Mouse (Mus musculus): ENCODE measurements around the gene Tcf7l1. TPM values are rescaled to one million over a fixed set of nuclear protein-coding genes. Genes with fewer than 3 reads are reported as not detected.

Tcf7l1 gene
- total RNA-seq, 1 experiment from 2014 or later = not detected

DNA sequence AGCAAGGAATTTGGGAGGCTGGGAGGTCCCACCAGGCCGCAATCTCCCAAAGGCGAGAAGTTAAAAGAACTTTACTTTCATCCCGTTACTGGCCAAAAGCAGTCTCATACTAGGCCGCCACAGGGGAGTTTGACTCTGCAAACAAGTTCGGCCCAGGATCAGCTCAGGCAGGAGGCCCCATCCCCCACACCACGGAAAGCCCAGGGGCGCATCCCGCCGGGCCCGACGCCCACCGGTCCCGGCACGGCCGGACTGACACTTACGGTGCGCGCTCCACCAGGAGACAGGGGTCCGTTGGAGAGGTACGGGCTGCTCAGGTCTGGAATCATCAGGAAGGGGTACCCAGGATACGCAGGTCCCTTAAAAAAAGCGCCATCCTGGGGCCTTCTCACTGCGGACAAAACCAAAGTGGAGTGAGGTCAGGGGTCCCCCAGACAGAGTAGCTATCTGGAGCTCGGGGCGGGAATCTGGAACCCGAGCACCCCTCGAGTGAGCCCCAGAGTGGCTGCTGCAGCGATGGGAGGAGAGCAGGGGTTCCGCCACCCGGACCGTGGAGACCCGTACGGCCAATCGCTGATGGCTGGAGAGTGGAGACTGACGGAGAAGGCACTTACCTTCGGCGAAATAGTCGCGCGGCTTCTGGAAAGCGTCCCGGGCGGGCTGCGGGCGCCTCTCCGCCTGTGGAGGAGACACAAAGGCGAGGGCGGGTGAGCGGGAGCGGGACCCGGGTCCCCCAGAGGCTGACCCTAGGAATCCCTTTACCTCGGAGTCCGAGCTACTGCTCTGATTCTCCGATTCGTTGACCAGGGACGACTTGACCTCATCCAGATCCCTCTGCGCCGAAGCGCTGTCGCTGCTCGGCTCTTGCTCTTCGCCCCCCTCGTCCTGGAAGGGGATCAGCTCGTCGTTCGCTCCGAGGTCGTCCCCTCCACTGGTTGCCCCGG lies 834 bp downstream of the Tcf7l1 start:
- peak; percentile 27 for ATAC-seq (replicated peaks; ENCODE audit: low read depth, poor library complexity, severe bottlenecking)

DNA sequence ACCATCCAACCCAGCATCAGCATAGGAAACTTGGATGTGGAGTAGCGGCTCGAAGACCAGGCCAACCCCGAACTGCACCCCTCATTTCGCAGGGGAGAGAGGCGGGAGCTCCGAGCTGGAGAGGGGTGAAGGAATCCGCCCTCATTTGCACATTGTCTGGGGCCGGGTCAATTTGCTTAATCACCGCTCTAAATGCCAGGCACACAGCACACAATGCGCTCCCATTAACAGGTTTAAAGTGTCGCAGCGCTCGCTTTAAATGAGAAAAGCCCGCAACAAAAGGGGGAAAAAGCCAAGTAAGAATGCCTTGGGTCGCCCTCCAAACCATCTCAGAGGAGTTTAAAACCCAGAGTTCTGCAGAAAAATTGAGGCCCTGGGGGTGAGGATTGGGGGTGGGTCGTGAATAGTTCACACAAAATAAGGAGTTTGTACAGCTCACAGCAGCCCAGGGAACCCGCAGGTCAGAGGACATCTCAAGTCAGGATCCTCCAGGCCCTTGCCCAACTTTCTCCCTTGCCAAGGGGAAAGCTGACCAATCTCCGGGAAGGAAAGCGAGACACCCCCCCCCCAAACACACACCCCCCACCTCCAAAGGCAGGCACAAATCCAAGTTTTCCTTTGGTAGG lies 1.6 kb downstream of the Tcf7l1 start:
- ATAC-seq (replicated peaks; ENCODE audit: low read depth, poor library complexity, severe bottlenecking) = no peak

DNA sequence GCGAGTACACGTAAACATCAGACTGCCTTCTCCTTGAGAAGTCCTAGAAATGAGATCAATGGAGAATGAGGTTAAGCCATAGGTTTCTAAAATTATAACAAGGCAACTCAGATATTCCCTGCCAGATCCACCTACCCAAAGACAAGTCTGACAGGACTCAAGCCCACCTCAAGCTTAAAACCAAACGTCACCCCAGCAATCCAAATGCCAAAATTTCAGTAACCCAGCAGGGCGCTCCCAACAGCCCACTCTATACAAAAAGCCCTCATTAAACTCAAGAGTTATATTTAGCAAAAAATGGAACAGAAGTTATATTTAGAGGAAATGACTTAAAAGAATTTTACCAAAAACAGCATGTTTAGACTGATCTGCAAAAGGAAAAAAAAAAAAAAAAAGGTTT lies 5.3 kb downstream of the Tcf7l1 start:
- ATAC-seq (replicated peaks; ENCODE audit: low read depth, poor library complexity, severe bottlenecking) = no peak

DNA sequence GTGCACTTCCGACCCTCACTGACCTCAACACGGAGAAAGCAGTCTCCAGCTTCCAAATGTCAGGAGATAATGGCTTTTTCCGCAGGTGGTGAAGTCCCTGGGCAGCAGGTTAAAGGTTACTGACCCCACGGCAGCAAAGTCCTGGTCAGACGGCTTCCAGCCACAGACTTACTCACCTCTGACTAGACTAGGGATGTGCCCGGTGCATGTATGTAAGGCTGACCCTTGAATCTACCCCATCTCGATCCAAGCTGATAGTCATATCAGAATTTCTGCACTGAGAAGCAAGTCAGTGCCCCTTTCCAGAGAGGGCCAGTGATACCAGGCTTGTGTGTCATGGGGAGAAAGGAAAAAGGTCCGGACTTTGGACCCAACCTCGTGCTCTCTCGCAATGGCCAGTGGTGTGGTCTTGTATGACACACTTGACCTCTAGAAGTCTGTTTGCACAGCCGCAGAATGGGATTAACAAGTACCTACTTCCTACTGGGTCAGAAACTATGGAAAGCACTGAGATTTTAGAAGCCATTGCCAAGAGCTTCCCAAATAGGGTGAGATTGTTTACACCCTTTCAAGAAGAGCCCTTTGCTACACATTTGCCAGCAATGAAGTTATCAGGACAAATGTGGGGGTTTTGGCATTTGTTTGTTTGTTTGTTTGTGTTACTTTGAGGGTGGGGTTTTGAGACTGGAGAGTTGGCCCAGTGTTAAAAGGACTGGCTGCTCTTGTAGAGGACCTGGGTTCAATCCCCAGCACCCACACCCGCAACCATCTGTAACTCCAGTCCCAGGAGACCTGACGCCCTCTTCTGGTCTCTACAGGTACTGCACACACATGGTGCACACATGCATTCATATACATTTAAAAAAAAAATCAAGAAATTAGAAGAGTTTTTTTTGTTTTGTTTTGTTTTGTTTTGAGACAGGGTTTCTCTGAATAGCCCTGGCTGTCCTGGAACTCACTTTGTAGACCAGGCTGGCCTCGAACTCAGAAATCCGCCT lies 10.0 kb downstream of the Tcf7l1 start:
- no peak for ATAC-seq (replicated peaks; ENCODE audit: low read depth, poor library complexity, severe bottlenecking)

DNA sequence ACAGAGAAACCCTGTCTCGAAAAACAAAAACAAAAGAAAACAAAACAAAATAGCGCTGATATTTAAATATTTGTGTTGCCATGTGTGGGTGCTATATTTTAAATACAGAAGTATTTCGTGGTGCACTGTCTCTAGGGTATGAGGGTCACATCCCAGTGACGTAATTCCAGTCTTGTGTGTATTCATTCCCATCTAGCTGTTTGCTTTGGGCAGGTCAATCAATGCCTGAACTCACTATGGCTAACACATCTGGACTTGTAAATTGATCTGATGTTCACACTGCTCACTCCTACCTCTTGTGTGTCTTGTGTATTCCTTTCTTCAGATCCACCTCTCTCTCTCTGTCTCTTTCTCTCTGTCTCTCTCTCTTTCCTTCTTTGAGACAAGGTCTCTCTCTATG lies 11.8 kb downstream of the Tcf7l1 start:
- ATAC-seq (replicated peaks; ENCODE audit: low read depth, poor library complexity, severe bottlenecking) = no peak

DNA sequence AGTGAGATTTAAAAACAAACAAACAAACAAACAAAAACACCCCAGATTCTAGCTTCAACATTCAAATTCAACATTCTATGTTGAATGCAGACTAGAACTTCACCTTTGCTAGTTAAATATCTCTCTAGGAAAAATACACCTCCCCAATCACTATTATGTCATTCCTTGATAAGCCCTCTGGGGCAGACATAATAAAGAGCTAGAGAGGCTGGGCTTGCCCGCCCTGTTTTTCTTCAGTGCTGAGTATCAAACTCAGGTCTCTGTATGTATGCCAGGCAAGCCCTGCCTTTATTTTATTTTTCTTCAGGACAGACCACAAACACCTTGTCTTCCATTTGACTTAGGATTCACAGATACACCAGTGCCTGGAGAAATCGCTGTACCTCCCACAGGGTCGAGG lies 14.8 kb downstream of the Tcf7l1 start:
- no peak for ATAC-seq (replicated peaks; ENCODE audit: low read depth, poor library complexity, severe bottlenecking)

DNA sequence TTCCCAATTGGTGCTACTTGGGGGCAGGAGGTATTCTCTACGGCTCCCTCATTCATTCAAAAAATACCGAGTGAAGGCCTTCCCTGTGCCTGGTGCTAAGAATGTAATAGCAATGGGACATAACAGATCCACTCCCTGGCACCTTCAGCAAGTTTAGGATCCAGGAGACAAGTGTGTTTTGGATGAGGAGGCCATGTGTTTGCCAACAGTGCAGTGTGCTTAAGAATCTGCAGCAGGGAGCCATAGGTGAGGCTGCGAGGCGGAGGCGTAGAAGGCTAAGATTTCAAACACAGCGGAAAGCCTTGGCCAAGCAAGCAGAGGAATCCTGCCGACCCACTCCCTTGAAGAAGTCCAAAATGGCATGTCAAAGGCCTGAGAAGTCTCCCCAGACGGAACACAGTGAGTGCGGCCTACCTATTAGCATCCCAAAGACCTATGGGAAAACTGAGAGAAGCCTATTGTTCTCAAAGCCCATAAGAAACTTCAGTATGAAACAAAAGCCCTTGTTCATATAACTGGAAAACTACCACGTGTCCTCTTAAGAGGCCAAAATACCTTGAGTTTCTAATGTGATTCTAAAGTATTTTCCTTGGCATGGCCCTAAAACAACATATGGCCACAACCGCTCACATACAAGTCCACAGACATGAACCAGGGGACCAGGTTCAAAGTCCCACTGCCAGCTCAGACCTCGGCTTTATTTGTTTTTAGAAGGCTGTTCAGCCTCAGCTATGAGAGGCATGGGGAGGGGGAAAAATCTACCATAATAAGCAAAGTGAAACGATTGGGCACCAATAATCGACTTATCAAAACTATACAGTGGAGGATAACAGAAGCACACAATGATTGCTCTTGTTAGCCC lies 18.9 kb downstream of the Tcf7l1 start:
- no peak for ATAC-seq (replicated peaks; ENCODE audit: low read depth, poor library complexity, severe bottlenecking)

DNA sequence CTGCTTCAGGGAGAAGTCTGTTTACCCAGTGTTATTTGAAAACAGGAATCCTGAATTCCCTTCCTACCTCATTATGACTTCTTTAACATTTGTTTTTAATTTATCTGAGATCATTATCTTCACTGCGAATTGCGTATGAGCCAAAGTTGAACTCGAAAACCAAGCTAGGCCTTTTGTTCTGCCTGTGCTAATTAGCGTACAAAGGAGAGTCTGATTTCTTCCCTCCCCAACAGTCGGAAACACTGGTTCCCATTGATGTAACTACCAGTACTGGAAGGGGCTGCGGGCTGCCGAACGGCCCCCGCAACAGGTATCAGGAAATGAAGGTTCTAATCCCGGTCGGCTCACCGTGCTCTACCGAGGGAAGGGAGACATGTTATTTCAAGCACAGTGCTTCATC lies 19.7 kb downstream of the Tcf7l1 start:
- no peak for ATAC-seq (replicated peaks; ENCODE audit: low read depth, poor library complexity, severe bottlenecking)

DNA sequence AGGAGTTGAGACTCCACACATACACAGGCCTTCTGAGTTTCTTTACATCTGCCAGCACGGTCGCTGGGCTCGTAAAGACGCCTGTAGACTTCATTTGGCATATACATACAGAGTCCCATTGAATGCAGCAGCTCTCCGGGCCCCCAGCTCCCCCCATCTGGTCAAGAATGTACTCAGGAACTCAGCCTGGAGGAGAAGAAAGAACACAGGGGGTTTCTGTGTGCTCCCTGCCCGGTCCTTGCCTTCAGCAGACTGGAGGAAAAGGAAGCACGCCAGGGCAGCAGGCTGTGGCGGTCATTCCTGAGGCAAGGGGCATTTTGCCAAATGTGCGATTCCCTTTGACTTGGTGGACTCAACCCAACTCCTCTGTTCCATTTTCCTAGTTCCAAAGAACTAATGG lies 20.2 kb downstream of the Tcf7l1 start:
- ATAC-seq (replicated peaks; ENCODE audit: low read depth, poor library complexity, severe bottlenecking) = no peak

DNA sequence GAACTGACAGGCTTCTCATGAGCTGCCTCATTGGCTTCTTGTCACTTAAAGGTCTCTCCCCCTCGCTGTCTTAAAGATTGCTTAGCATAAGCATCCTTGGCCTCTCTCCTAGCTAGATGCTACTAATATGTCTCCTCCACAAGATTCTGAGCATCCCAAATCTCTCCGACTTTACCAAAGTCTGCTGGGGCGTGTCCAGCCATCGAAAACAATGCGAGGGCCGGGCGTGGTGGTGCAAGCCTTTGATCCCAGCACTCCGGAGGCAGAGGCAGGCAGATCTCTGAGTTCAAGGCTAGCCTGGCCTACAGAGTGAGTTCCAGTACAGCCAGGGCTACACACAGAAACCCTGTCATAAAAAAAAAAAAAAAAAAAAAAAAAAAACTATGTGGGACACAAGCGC lies 21.0 kb downstream of the Tcf7l1 start:
- ATAC-seq (replicated peaks; ENCODE audit: low read depth, poor library complexity, severe bottlenecking) = no peak

DNA sequence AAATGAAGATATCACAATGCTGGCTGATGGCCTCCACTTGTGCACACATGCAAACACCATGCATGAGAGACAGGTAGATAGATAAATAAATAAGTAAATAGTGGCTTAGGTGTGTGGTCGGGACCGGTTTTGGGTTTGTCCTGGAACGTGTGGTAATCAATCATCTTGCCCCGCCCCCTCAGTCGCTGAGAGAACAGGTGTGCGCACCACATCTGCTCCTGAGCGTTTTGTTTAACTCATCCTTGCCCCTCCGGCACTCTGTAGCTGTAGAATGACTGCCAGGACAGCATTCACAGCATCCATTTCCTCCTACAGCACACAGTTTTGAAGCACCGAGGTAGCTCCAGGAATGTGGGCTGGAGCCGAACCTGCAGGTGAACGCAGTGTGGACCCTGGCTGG lies 25.4 kb downstream of the Tcf7l1 start:
- ATAC-seq (replicated peaks; ENCODE audit: low read depth, poor library complexity, severe bottlenecking) = no peak

DNA sequence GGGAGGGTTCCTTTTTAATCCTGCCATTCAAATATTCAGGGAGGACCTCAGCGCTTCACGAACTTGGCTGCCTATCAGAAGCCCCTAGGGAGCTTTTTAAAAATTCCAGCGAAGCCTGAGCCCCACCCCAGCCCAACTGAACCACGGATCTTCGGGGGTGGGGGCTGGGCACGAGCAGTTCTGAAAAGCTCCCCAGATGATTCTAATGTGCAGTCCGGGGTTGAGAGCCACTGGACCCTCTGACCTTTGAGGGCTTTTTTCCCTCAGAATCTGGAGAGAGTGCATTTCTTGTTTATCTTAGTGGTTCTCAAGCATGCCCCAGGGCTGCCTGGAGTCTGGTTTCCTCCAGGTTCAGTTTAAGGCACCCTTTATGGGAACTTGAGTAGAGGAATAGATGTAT lies 27.4 kb downstream of the Tcf7l1 start:
- no peak for ATAC-seq (replicated peaks; ENCODE audit: low read depth, poor library complexity, severe bottlenecking)

DNA sequence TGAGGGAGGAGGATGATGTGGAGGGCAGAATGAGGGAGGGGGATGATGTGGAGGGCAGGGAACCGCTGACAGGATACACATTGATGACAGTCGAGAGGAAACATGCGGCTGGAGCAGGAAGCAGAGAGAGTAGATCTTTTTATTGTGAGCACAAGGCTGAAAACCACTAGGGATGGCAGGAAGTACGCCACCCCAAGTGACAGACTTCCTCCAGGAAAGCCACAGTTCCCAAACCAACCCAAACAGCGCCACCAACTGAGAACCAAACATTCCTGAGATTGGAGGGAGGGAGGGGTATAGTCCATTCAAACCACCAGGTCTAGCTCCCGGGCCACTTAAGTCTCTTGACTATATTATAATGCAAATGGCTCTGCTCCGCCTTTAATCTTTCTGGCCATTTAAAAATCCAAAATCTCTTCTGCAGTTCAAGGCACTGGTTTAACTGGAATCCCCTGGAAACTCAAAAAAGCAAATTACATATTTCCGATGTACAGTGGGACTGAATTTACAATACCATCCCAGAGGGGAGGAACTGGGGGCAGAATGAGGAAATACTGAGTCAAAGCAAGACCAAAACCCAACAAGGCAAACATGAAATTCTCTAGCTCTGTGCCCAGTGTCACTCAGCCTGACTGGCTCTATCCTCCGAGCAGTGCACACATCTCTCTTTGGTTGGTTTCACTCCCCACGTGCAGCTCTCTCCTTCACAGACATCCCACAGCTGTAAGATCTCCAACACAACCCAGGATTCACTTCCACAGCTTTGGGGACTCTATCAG lies 30.6 kb downstream of the Tcf7l1 start:
- ATAC-seq (replicated peaks; ENCODE audit: low read depth, poor library complexity, severe bottlenecking) = peak; percentile 92

DNA sequence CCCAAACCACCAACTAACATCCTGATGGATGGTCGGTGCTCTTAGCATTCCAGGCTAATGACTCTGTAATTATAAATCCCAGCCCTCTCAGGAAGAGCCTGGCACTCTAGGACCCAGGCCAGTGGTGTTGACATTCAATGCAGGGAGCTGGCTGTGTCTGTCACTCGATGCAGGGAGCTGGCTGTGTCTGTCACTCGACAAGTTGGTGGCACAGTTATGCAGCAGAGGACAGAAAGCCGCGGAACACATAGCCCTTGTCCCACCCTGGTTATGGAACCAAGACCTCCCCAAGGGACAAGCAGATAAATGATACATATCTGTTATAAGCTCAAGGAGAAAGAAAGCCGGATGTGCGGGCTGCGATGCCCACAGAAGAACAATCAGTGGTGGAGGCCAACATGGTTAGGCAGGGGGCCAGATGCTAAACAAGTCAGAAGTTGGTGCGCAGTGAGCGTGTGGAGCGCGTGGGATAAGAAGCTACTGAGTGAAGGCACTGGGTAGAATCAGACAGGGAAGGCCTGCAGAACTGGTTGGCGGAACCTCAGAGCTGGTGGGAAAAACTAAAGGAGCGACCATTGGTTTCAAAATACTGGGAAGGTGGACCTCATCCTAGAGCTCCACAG lies 33.7 kb downstream of the Tcf7l1 start:
- no peak for ATAC-seq (replicated peaks; ENCODE audit: low read depth, poor library complexity, severe bottlenecking)

DNA sequence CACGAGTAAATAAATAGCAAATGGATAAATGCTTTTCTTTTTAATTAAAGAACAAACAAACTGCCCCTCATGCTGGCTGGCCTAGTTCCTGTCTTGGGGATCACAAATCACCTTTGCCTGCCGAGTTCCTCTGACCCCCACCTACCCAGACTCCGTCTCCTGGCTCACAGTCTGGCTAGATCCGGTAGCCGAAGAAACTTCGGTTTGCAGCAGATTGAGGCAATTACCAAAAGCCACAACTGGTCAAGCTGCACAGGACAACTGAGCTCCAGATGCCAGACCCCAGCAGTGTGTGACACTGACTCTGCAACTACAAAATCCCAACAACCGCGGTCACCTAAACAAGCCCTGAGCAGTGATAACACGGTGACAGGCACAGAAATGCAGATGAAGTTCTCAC lies 34.8 kb downstream of the Tcf7l1 start:
- no peak for ATAC-seq (replicated peaks; ENCODE audit: low read depth, poor library complexity, severe bottlenecking)

DNA sequence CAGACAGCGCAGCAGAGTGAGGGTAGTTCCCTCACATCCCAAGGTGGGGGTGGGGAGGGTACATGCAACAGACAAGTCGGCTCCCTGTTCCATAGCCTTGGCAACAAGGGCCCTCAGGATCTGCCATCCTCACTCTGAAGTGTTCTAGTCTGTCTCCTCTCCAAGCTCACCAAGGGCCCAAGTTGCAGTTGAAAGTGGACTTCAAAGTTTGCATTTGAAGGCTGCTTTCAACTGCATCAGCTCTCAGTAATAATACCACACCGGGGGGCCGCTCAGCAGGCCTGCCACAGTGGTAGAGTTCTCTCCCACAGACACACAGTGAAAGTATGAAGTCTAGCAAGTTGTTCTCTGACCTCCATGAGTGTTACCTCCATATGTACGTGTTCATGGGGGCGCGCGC lies 35.3 kb downstream of the Tcf7l1 start:
- ATAC-seq (replicated peaks; ENCODE audit: low read depth, poor library complexity, severe bottlenecking) = no peak

DNA sequence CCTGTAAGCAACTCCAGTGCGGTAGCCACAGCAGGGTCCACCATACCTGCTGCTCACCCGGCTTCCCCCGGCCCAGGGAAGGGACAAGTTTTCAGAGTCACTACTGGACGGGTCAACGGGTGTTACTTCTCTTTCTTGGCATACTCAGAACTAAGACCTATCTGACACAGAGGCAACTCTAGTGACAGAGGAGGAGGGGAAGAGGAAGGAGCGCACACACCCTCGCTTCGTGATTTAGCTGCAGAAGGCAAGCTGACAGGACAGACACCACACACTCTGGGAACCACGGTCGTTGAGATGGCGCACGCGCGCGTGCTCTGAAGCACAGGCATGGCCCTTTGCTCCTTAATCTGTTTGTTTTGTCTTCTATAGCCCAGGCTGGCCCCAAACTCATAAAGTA lies 36.2 kb downstream of the Tcf7l1 start:
- peak; percentile 58 for ATAC-seq (replicated peaks; ENCODE audit: low read depth, poor library complexity, severe bottlenecking)

DNA sequence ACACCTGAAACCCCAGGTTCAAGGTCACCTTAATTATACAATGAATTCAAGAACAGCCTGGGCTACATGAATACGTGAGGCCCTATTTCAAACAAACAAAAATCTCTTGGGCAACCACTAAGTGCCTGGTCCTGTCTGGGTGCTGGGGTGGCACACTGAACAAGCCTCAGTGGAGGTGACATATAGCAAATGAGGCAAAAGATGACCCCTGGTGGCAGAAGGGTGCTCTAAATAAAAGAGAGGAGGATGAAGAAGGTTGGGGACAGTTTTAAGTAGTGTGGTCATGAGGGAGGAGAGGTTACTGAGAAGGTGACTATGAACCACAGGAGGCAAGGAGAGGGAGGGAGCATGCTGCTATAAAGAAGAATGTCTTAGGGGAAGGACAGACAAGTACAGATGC lies 37.8 kb downstream of the Tcf7l1 start:
- ATAC-seq (replicated peaks; ENCODE audit: low read depth, poor library complexity, severe bottlenecking) = 0 out of 2 replicates have a peak, but pooled peaks have one; percentile 27
